Mouse (Mus musculus) intestine, postnatal 0 days (tissue): ENCODE results near the gene Elfn1. TPM values are rescaled to one million over a fixed set of nuclear protein-coding genes. Genes with fewer than 3 reads are reported as not detected.

ENCODE experiments used
- ATAC-seq: fragments of 200-750 bp; cut with Nextera tagmentation; 2 replicates; pipeline ENCODE4 v1.8.0; 2017; ENCODE audit warnings: mild to moderate bottlenecking, moderate TSS enrichment, moderate library complexity
- H3K27ac ChIP-seq: fragments of 300-500 bp; sonication (generic); 2 replicates; pipeline ENCODE4 v1.5.1; 2014; ENCODE audit warnings: mild to moderate bottlenecking, low read depth, low read length, moderate library complexity
- H3K27me3 ChIP-seq: fragments of 300-500 bp; sonication (generic); replicated peaks from 2 replicates; pipeline ENCODE4 v1.6.1; 2014; ENCODE audit warnings: low read length, mixed read lengths; ENCODE audit not compliant: control insufficient read depth, insufficient read depth
- H3K36me3 ChIP-seq: fragments of 300-500 bp; sonication (generic); 2 replicates; pipeline ENCODE4 v1.6.1; 2014; ENCODE audit warnings: mild to moderate bottlenecking, moderate library complexity; ENCODE audit not compliant: control insufficient read depth, insufficient read depth
- H3K4me1 ChIP-seq: fragments of 300-500 bp; sonication (generic); replicated peaks from 2 replicates; pipeline ENCODE4 v1.6.1; 2014; ENCODE audit warnings: antibody characterized with exemption, low read length, mixed read lengths; ENCODE audit not compliant: control insufficient read depth, insufficient read depth
- H3K4me2 ChIP-seq: fragments of 300-500 bp; sonication (generic); replicated peaks from 2 replicates; pipeline ENCODE4 v1.6.1; 2014; ENCODE audit warnings: low read depth, mild to moderate bottlenecking, moderate library complexity
- H3K4me3 ChIP-seq: fragments of 300-500 bp; sonication (generic); 2 replicates; pipeline ENCODE4 v1.5.1; 2014; ENCODE audit warnings: low read depth, low read length
- H3K9ac ChIP-seq: fragments of 300-500 bp; sonication (generic); 2 replicates; pipeline ENCODE4 v1.6.1; 2014; ENCODE audit warnings: mild to moderate bottlenecking, low read depth, low read length
- H3K9me3 ChIP-seq: fragments of 300-500 bp; sonication (generic); 2 replicates; pipeline ENCODE4 v1.6.1; 2016; ENCODE audit warnings: mixed run types; ENCODE audit not compliant: control insufficient read depth
- CTCF ChIP-seq: sonication (generic); IDR thresholded peaks from 2 replicates; pipeline ENCODE4 v1.5.1; 2016; ENCODE audit warnings: low read depth, mild to moderate bottlenecking, control low read depth, antibody characterized with exemption, moderate library complexity
- WGBS: fragments of 180-500 bp; shearing (Covaris S2); extraction: QIAGEN DNeasy Blood & Tissue Kit; methylation state at CpG from one replicate; pipeline ENCODE4 v1.1.7; 2014; 5-methylcytosine and 5-hydroxymethylcytosine counted together
- polyA plus RNA-seq: library from polyadenylated mRNA; unstranded; fragments of >200 nt; fragmentation: Nextera tagmentation; extraction: Ambion mirVana; gene quantifications from 2 replicates; pipeline ENCODE4 v1.2.1, GENCODE M21; 2015

Elfn1 gene
- polyA plus RNA-seq, 1 experiment from 2014 or later = 0.12 TPM

GRCm38 (mm10) chr5:139894025-139894508 lies 13.7 kb upstream of the Elfn1 start:
- no peak for TF ChIP-seq CTCF
- Histone ChIP-seq H3K27ac (no peak overlapping the region), H3K27me3 (no peaks in the 10 kb centered on the region), H3K36me3 (no peaks in the 10 kb centered on the region), H3K4me1 (no peaks in the 10 kb centered on the region), H3K9ac (no peak overlapping the region), H3K4me2 (no peak overlapping the region), H3K9me3 (no peaks in the 10 kb centered on the region), H3K4me3 (no peak overlapping the region)
- WGBS = 63% methylated on average over 12 of the region's 12 CpGs
- ATAC-seq = no peak

- H3K9ac ChIP-seq = no peak overlapping the region
- 25% methylated on average over 7 of the region's 7 CpGs for WGBS
- H3K9me3 ChIP-seq = no peaks in the 10 kb centered on the region
- no peaks in the 10 kb centered on the region for H3K4me1 ChIP-seq
- no peak for ATAC-seq
- H3K27ac ChIP-seq = no peak overlapping the region
- no peaks in the 10 kb centered on the region for H3K36me3 ChIP-seq
- H3K4me2 ChIP-seq = no peak overlapping the region
- H3K4me3 ChIP-seq = no peak overlapping the region
- no peak for TF ChIP-seq CTCF
- H3K27me3 ChIP-seq = no peaks in the 10 kb centered on the region
Measured at GRCm38 (mm10) chr5:139899044-139899443, 8.7 kb upstream of the Elfn1 start.

DNA sequence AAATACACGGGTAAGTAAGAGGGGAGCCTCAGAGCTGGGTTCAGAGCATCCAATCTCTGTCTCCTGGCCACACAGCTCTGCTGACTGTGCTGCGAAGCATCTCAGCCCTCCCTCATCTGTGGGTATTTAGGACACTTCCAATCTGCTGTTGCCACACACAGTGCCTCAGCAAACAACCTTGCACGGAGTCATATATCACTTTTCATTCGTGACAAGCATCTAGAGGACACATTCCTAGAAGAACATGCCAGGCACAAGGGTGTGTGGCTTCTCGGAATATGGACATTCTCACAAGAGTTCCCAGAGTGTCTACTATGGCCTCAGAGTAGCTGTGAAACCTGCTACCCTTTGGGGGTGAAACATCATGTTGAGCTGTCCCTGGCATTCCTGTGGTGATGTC lies 2.6 kb upstream of the Elfn1 start:
- H3K27me3 ChIP-seq = peaks cover 47% of the 10 kb centered on the region

DNA sequence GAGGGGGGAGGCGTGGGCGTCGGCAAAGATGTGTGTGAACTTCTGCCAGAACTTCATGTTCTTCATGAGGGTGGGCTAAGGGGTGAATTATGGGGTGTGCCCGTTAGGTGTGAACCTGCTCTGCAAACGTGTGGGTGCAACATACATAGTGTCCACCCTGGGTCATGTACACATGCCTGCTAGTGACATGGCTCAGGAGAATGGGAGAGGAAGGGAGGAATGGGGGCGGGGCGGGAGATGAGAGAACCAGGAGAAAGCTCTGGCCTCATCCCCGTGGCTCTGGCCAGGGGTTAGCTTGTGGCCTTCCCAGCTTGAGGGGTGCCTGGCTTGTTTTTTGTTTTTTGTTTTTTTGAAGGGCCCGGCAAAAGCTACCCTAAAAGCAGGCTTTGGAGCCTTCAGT lies 1.2 kb upstream of the Elfn1 start:
- no peak for ATAC-seq
- H3K36me3 ChIP-seq = no peaks in the 10 kb centered on the region
- H3K4me1 ChIP-seq = 0 out of 2 replicates have a peak, but pooled peaks cover 5% of the 10 kb centered on the region
- no peak for TF ChIP-seq CTCF
- no peak overlapping the region for H3K9ac ChIP-seq
- H3K27ac ChIP-seq = no peak overlapping the region
- peaks cover 60% of the 10 kb centered on the region for H3K27me3 ChIP-seq
- no peak overlapping the region for H3K4me3 ChIP-seq
- H3K9me3 ChIP-seq = no peaks in the 10 kb centered on the region
- WGBS = 38% methylated on average over 9 of the region's 9 CpGs
- no peak overlapping the region for H3K4me2 ChIP-seq

More for the DNA sequence above, 2.6 kb upstream of the Elfn1 start:
- ATAC-seq = no peak
- no peak overlapping the region for H3K4me2 ChIP-seq
- no peak overlapping the region for H3K4me3 ChIP-seq
- no peaks in the 10 kb centered on the region for H3K9me3 ChIP-seq
- no peak for TF ChIP-seq CTCF
- WGBS = 61% methylated on average over 5 of the region's 5 CpGs
- H3K36me3 ChIP-seq = no peaks in the 10 kb centered on the region
- H3K9ac ChIP-seq = no peak overlapping the region
- H3K4me1 ChIP-seq = 0 out of 2 replicates have a peak, but pooled peaks cover 5% of the 10 kb centered on the region
- H3K27ac ChIP-seq = no peak overlapping the region

GRCm38 (mm10) chr5:139907241-139907640 lies 502 bp upstream of the Elfn1 start:
- no peak overlapping the region for H3K9ac ChIP-seq
- peak overlapping the region; percentile 61 for H3K4me3 ChIP-seq
- H3K9me3 ChIP-seq = no peaks in the 10 kb centered on the region
- TF ChIP-seq CTCF = peak; percentile 51
- no peak overlapping the region for H3K27ac ChIP-seq
- peaks cover 68% of the 10 kb centered on the region for H3K27me3 ChIP-seq
- H3K4me1 ChIP-seq = 0 out of 2 replicates have a peak, but pooled peaks cover 5% of the 10 kb centered on the region
- ATAC-seq = no peak
- no peaks in the 10 kb centered on the region for H3K36me3 ChIP-seq
- under 1% methylated on average over 19 of the region's 19 CpGs for WGBS
- peak overlapping the region; percentile 97 for H3K4me2 ChIP-seq

- H3K27ac ChIP-seq = no peak overlapping the region
- 0 out of 2 replicates have a peak, but pooled peaks cover 5% of the 10 kb centered on the region for H3K4me1 ChIP-seq
- peak overlapping the region; percentile 97 for H3K4me2 ChIP-seq
- H3K36me3 ChIP-seq = no peaks in the 10 kb centered on the region
- under 1% methylated on average over 61 of the region's 78 CpGs for whole genome bisulfite sequencing
- H3K27me3 ChIP-seq = peaks cover 79% of the 10 kb centered on the region
- H3K9ac ChIP-seq = peak overlapping the region; percentile 48
- no peak for TF ChIP-seq CTCF
- H3K9me3 ChIP-seq = no peaks in the 10 kb centered on the region
- ATAC-seq = no peak
- H3K4me3 ChIP-seq = peak overlapping the region; percentile 61
Measured at GRCm38 (mm10) chr5:139908243-139908810, 584 bp downstream of the Elfn1 start.
